Mouse (Mus musculus) lung, postnatal 4 days (tissue): Measurements from ENCODE around the gene Dnajc15.
"Not testable (repeated sequence)": the region's sequence is repeated elsewhere in the genome, so short reads cannot be mapped to it uniquely, and the experiment has no call there.

Source experiments
- DNase-seq, 2 experiments: peaks; one replicate each; pipeline ENCODE4 v3.0.0; 2021

Dnajc15 gene

GRCm38 (mm10) chr14:77874304-77875241, at the start of gene Dnajc15:
Dnajc15 (minus strand) TSS chr14:77875125.
- peak; percentile 90 to 92 for DNase-seq

- no peak for DNase-seq
These were observed 48.3 kb upstream of the Dnajc15 start for GRCm38 (mm10) chr14:77923076-77923865.

GRCm38 (mm10) chr14:77921641-77922040, 46.7 kb upstream of the Dnajc15 start:
- DNase-seq, result no peak

- no peak for DNase-seq
These were observed 40.9 kb upstream of the Dnajc15 start for GRCm38 (mm10) chr14:77915776-77916175.

- no peak for DNase-seq
These were observed 31.7 kb upstream of the Dnajc15 start for GRCm38 (mm10) chr14:77906586-77906985.

GRCm38 (mm10) chr14:77905466-77905865, 30.5 kb upstream of the Dnajc15 start:
- DNase-seq, result no peak

- peak in 1 of 2 experiments; percentile 19 for DNase-seq
These were observed 29.3 kb upstream of the Dnajc15 start, which contains the start of gene Epsti1 for GRCm38 (mm10) chr14:77904171-77904762. Epsti1 (plus strand) TSS chr14:77904239.

GRCm38 (mm10) chr14:77902541-77902940, 27.6 kb upstream of the Dnajc15 start:
- no peak for DNase-seq

GRCm38 (mm10) chr14:77895951-77896350, 21.0 kb upstream of the Dnajc15 start:
- DNase-seq, result no peak

GRCm38 (mm10) chr14:77889911-77890310, 15.0 kb upstream of the Dnajc15 start:
- no peak for DNase-seq

- no peak for DNase-seq
These were observed 12.0 kb upstream of the Dnajc15 start for GRCm38 (mm10) chr14:77886941-77887340.

GRCm38 (mm10) chr14:77886376-77886775, 11.5 kb upstream of the Dnajc15 start:
- DNase-seq, result no peak

GRCm38 (mm10) chr14:77882669-77883068, 7.7 kb upstream of the Dnajc15 start:
- no peak for DNase-seq

GRCm38 (mm10) chr14:77881998-77882397, 7.1 kb upstream of the Dnajc15 start:
- no peak for DNase-seq

- DNase-seq, result not testable (repeated sequence)
These were observed 3.0 kb upstream of the Dnajc15 start for GRCm38 (mm10) chr14:77877876-77878275.

GRCm38 (mm10) chr14:77876199-77876598, 1.3 kb upstream of the Dnajc15 start:
- DNase-seq, result no peak

- DNase-seq, result no peak
These were observed 3.4 kb downstream of the Dnajc15 start for GRCm38 (mm10) chr14:77871380-77871975.

- no peak for DNase-seq
These were observed 4.0 kb downstream of the Dnajc15 start for GRCm38 (mm10) chr14:77870926-77871325.

- no peak for DNase-seq
These were observed 7.3 kb downstream of the Dnajc15 start for GRCm38 (mm10) chr14:77867601-77868000.

GRCm38 (mm10) chr14:77864510-77864909, 10.4 kb downstream of the Dnajc15 start:
- no peak for DNase-seq

GRCm38 (mm10) chr14:77864051-77864450, 10.9 kb downstream of the Dnajc15 start:
- no peak for DNase-seq

- no peak for DNase-seq
These were observed 13.9 kb downstream of the Dnajc15 start for GRCm38 (mm10) chr14:77860841-77861560.
